Mouse (Mus musculus) small intestine, adult 2 months (tissue): ENCODE data around the gene Cdk5r1.

ENCODE experiments used
- CTCF ChIP-seq: fragments of 200-500 bp; IDR thresholded peaks from 2 replicates; pipeline ENCODE4 v1.5.1; 2012; ENCODE audit warnings: low read depth, mild to moderate bottlenecking, control low read depth, inconsistent platforms, low read length, moderate library complexity, mixed read lengths; ENCODE audit not compliant: insufficient replicate concordance, insufficient read length; ENCODE audit errors: extremely low read depth
- POLR2A ChIP-seq: fragments of 200-500 bp; IDR thresholded peaks from 2 replicates; pipeline ENCODE4 v1.6.1; 2012; ENCODE audit warnings: low read depth, mild to moderate bottlenecking, control low read depth, inconsistent platforms, low read length, moderate library complexity

DNA sequence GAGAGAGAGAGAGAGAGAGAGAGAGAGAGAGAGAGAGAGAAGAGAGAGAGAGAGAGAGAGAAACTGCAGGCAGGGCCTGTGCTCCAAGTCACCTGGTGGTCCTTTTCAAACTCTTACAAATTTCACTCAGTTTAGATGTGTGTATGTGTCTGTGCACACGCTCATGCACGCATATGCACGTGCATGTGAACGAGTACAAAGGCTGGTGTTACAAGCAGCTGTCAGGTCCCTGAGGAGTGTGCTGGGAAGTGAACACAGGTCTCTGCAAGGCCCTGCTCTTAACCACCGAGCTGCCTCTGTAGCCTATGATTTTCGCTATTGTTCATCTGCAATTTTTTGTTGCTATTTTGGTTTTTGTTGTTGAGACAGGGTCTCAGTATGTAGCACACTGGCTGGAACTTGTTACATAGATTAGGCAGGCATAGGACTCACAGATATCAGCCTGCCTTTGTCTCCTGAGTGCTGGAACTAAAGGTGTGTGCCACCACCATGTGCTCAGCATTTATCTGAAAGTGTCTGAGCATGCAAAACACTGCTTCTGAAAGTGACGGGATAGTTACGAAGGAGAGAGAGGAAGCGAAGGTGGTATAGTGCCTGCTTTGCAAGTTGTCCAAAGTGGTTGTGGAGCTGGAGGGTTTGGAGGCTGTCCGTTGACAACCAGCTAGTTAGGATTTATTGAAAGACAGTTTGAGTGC is 20.5 kb downstream of the Cdk5r1 start:
- TF ChIP-seq POLR2A, result no peak
- TF ChIP-seq CTCF, result no peak
